Mouse (Mus musculus): ENCODE data around the gene Bcas1.

DNA sequence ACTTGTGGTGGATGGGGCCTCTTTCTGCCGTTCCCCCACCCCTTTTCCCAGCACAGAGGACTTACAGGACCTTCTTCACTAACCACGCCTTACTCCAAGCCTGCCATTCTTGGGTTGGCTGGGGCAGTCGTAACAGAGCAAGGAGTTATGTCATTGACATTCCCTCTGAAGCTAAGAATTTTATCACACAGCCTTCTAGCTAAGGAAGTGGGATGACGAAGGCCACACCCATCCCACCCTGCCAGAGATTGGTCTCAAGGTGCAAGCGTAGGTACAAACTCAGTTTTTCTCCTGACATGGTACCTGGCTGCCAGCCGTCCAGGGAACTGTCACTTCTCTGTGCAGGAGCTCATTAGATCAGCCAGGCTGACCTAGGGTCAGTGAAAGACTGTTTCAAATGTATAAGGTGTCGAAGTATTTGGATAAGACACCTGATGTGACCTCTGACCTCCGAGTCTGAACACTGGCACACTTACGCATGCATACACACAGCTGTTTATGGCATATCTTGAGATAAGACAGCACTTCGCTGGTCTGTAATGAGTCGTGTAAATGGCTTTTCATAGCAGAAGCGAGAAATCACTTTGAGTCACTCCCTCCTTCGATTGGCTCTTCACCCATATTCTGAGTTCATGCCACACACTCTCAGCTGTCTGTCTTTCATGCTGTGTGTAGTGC is 117.2 kb downstream of the Bcas1 start:
- TF ChIP-seq CTCF (IDR thresholded peaks at IDR 0.05 in 2 of 3, conservative IDR thresholded peaks at IDR 0.05 in 1 of 3; ENCODE audit: control insufficient read depth in 1 of 3, insufficient read depth in 1 of 3, low read depth in 2 of 3, low read length in 3 of 3, poor library complexity in 1 of 3, severe bottlenecking in 1 of 3) (no peak), ZNF384 (IDR thresholded peaks at IDR 0.05; ENCODE audit: low read depth, low read length) (no peak), SIN3A (IDR thresholded peaks at IDR 0.05; ENCODE audit: low read length) (no peak), MAFK (IDR thresholded peaks at IDR 0.05; ENCODE audit: borderline replicate concordance, low read depth, low read length) (no peak), RAD21 (IDR thresholded peaks at IDR 0.05; ENCODE audit: low read depth, low read length) (no peak), ZMIZ1 (IDR thresholded peaks at IDR 0.05; ENCODE audit: low read depth, low read length) (no peak), ZC3H11A (IDR thresholded peaks at IDR 0.05; ENCODE audit: low read depth, low read length) (no peak), POLR2A (IDR thresholded peaks at IDR 0.05; ENCODE audit: control insufficient read depth in 1 of 2, insufficient read depth in 1 of 2, low read depth in 1 of 2, low read length in 2 of 2, poor library complexity in 1 of 2) (no peak), JUND (IDR thresholded peaks at IDR 0.05; ENCODE audit: low read depth, low read length) (no peak), UBTF (IDR thresholded peaks at IDR 0.05; ENCODE audit: borderline replicate concordance, insufficient read depth, low read depth, low read length) (no peak), MEF2A (IDR thresholded peaks at IDR 0.05; ENCODE audit: extremely low read depth, insufficient replicate concordance, low read depth, low read length, poor library complexity, severe bottlenecking) (no peak), USF1 (IDR thresholded peaks at IDR 0.05; ENCODE audit: low read depth, low read length) (no peak)

Measured in MEL (cell line).